Mouse (Mus musculus) C2C12 (cell line): ENCODE measurements around the gene Ccdc117.

ENCODE experiments used
- CTCF ChIP-seq: IDR thresholded peaks from one replicate; pipeline ENCODE4 v1.5.1; 2011; ENCODE audit not compliant: control insufficient read depth, insufficient read depth, insufficient read length
- MAX ChIP-seq: IDR thresholded peaks from one replicate; pipeline ENCODE4 v1.6.1; 2011; ENCODE audit warnings: mild to moderate bottlenecking, control low read depth
- MYOD1 ChIP-seq: IDR thresholded peaks from one replicate; pipeline ENCODE4 v1.6.1; 2011; ENCODE audit warnings: low read depth; ENCODE audit not compliant: control insufficient read depth, insufficient read length
- USF1 ChIP-seq: IDR thresholded peaks from one replicate; pipeline ENCODE4 v1.6.1; 2011; ENCODE audit warnings: low read depth, mild to moderate bottlenecking, control low read depth, moderate library complexity

DNA sequence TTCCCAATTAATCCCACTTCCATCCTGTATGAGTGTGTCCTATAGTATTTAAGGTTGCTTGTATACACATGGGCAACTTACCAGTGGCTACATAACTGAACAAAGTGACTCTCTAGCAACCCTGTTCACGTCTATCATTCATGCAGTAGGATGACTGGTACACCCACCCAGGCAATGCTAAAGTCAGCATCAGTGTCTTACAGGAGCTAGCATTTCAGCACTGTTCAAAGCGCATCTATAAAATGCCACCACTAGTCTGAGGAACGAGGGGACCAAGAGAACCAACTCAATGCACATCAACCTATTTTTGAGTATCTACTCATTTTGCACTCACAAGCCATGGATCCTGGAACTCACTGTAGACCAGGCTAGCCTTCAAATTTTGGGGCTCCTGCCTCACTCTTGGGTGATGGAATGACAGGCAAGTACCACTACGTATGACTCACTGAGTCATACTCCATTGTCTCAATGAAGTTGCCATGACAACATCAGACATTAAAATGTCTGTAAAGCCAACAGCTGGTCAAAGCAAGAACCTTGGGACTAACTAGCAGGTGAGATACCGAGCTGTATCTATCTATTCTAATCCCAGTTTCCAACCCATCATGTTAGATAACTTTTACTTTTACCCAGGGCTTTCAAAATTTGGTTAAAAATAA lies 14.0 kb downstream of the Ccdc117 start:
- no peak for TF ChIP-seq CTCF
- TF ChIP-seq MAX, result no peak
- TF ChIP-seq USF1, result no peak
- TF ChIP-seq MYOD1, result peak; percentile 73
